In the genomic region with DNA sequence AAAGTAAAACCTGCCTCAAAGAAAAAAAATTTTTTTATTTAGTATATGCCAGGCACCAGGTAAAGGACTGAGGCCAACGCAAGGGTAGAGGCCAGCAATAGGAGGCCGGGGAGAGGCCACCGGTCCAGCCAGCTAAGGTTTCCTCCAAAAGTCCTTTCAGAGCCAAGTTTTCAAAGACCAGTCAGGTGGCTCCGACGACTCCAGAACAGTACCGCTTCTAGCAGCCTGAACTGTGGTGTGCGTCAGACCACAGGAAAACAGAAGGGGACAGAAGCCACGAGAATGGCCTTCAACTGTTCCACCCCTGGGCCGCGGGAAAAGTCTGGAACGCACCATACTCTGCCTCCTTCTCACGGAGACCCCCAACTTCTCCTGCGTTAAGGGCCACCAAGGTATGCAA, we compare ENCODE assay signal across 8 mouse cellular contexts. TPM values are rescaled to one million over a fixed set of nuclear protein-coding genes. Genes with fewer than 3 reads are reported as not detected.
DNase-seq lines count a peak whose midpoint lies in the region; ATAC-seq and TF ChIP-seq lines count a peak whose summit lies in the region.

No protein-coding gene starts in this region.

- intact Hi-C loops in left cerebral cortex, postnatal 10 days (cut with DNase I): no loop called here

- no peak for ATAC-seq in forebrain, postnatal 0 days
- no peak for ATAC-seq in kidney, postnatal 0 days (replicated peaks; ENCODE audit: low FRiP score, low read depth)
- ATAC-seq in midbrain, embryonic 15.5 days (replicated peaks): no peak

- DNase-seq in 3T3-L1 (ENCODE audit: low read depth, low spot score): peak; percentile 36
- peak; percentile 14 for DNase-seq in MN1 (ENCODE audit: low spot score)
- DNase-seq in forebrain, postnatal 0 days: no peak
- DNase-seq in kidney, postnatal 0 days (ENCODE audit: low spot score): no peak
- DNase-seq in left cerebral cortex, postnatal 10 days (ENCODE audit: extremely low spot score in 1 of 2, low spot score in 2 of 2): no peak
- DNase-seq in spleen, postnatal 4 days (ENCODE audit: low spot score in 2 of 2): no peak
- no peak for DNase-seq in urinary bladder, postnatal 10 days (ENCODE audit: low spot score)

- no peak overlapping the region for H3K27ac ChIP-seq in forebrain, postnatal 0 days (ENCODE audit: low read depth, low read length)
- H3K27ac ChIP-seq in kidney, postnatal 0 days: peak overlapping the region; percentile 89; the same call in 1 of the 2 replicates
- H3K27ac ChIP-seq in midbrain, embryonic 15.5 days: no peak overlapping the region

- peak overlapping the region; percentile 73 for H3K4me3 ChIP-seq in forebrain, postnatal 0 days (ENCODE audit: low read depth, low read length)
- H3K4me3 ChIP-seq in kidney, postnatal 0 days (replicated peaks; ENCODE audit: low read depth, low read length): peak overlapping the region; percentile 75
- H3K4me3 ChIP-seq in midbrain, embryonic 15.5 days: peak overlapping the region; percentile 90

- H3K4me2 ChIP-seq in forebrain, postnatal 0 days (ENCODE audit: low read depth): peak overlapping the region; percentile 96
- peak overlapping the region; percentile 99 for H3K4me2 ChIP-seq in kidney, postnatal 0 days (ENCODE audit: low read length)
- H3K4me2 ChIP-seq in midbrain, embryonic 15.5 days: peak overlapping the region; percentile 99

- no peak for TF ChIP-seq CTCF in forebrain, postnatal 0 days (IDR thresholded peaks at IDR 0.05; ENCODE audit: low read depth)
- no peak for TF ChIP-seq CTCF in kidney, postnatal 0 days (IDR thresholded peaks at IDR 0.05; ENCODE audit: low read depth)

- 25% methylated on average over 13 of the region's 13 CpGs for WGBS in forebrain, postnatal 0 days
- WGBS in kidney, postnatal 0 days: 17% methylated on average over 13 of the region's 13 CpGs
- 24% methylated on average over 13 of the region's 13 CpGs for WGBS in midbrain, embryonic 15.5 days

- no peaks in the 10 kb centered on the region for H3K9me3 ChIP-seq in forebrain, postnatal 0 days (ENCODE audit: low read length)
- no peaks in the 10 kb centered on the region for H3K9me3 ChIP-seq in kidney, postnatal 0 days (replicated peaks; ENCODE audit: low read length)
- H3K9me3 ChIP-seq in midbrain, embryonic 15.5 days: no peaks in the 10 kb centered on the region

- H3K9ac ChIP-seq in forebrain, postnatal 0 days: peak overlapping the region; percentile 73
- H3K9ac ChIP-seq in kidney, postnatal 0 days (ENCODE audit: low read depth, low read length): peak overlapping the region; percentile 74
- H3K9ac ChIP-seq in midbrain, embryonic 15.5 days: peak overlapping the region; percentile 80

- H3K4me1 ChIP-seq in forebrain, postnatal 0 days (ENCODE audit: insufficient read depth): 0 out of 2 replicates have a peak, but pooled peaks cover 4% of the 10 kb centered on the region
- no peaks in the 10 kb centered on the region; the same call in 1 of the 2 replicates for H3K4me1 ChIP-seq in kidney, postnatal 0 days (replicated peaks; ENCODE audit: insufficient read depth, low read length)
- peaks cover 21% of the 10 kb centered on the region for H3K4me1 ChIP-seq in midbrain, embryonic 15.5 days

- H3K36me3 ChIP-seq in forebrain, postnatal 0 days (ENCODE audit: insufficient read depth): no peaks in the 10 kb centered on the region
- H3K36me3 ChIP-seq in kidney, postnatal 0 days (ENCODE audit: insufficient read depth, low read length): no peaks in the 10 kb centered on the region
- H3K36me3 ChIP-seq in midbrain, embryonic 15.5 days (replicated peaks): no peaks in the 10 kb centered on the region

- H3K27me3 ChIP-seq in forebrain, postnatal 0 days (ENCODE audit: insufficient read depth, low read length): no peaks in the 10 kb centered on the region
- H3K27me3 ChIP-seq in kidney, postnatal 0 days (ENCODE audit: insufficient read depth, low read length): no peaks in the 10 kb centered on the region
- no peaks in the 10 kb centered on the region for H3K27me3 ChIP-seq in midbrain, embryonic 15.5 days (replicated peaks)

RNA-seq across cellular contexts. Expression of a gene that starts 1.2 kb away (rescaled TPM):
- total RNA-seq in forebrain, postnatal 0 days (2014; rRNA removed): 73.8 and 86.0 TPM in 2 replicates
- 45.1 and 47.0 TPM in 2 replicates for polyA plus RNA-seq in forebrain, postnatal 0 days (2015; fragmentation: Nextera tagmentation; extraction: Ambion mirVana)
- 17.2 and 18.1 TPM in 2 replicates for polyA plus RNA-seq in kidney, postnatal 0 days (2015; fragmentation: Nextera tagmentation; extraction: Ambion mirVana)
- polyA plus RNA-seq in midbrain, embryonic 15.5 days (2015; fragmentation: Nextera tagmentation; extraction: Ambion mirVana): 30.8 and 30.9 TPM in 2 replicates
- 100 to 1,000 TPM; 106 to 108 TPM for total RNA-seq in left cerebral cortex, postnatal 10 days (2021)

RNA-seq across cellular contexts. Expression of a gene that starts 45.8 kb away (rescaled TPM):
- 19.2 and 22.4 TPM in 2 replicates for total RNA-seq in forebrain, postnatal 0 days (2014; rRNA removed)
- polyA plus RNA-seq in forebrain, postnatal 0 days (2015; fragmentation: Nextera tagmentation; extraction: Ambion mirVana): 2.8 and 3.0 TPM in 2 replicates
- polyA plus RNA-seq in kidney, postnatal 0 days (2015; fragmentation: Nextera tagmentation; extraction: Ambion mirVana): 2.3 and 2.8 TPM in 2 replicates
- polyA plus RNA-seq in midbrain, embryonic 15.5 days (2015; fragmentation: Nextera tagmentation; extraction: Ambion mirVana): 2.8 and 4.3 TPM in 2 replicates
- 10 to 100 TPM; 55.7 to 56.3 TPM for total RNA-seq in left cerebral cortex, postnatal 10 days (2021)

RNA-seq across cellular contexts. Expression of a gene that starts 49.9 kb away (rescaled TPM):
- 15.0 and 44.3 TPM in 2 replicates for total RNA-seq in forebrain, postnatal 0 days (2014; rRNA removed)
- 292 and 386 TPM in 2 replicates for polyA plus RNA-seq in forebrain, postnatal 0 days (2015; fragmentation: Nextera tagmentation; extraction: Ambion mirVana)
- polyA plus RNA-seq in kidney, postnatal 0 days (2015; fragmentation: Nextera tagmentation; extraction: Ambion mirVana): 792 and 845 TPM in 2 replicates
- polyA plus RNA-seq in midbrain, embryonic 15.5 days (2015; fragmentation: Nextera tagmentation; extraction: Ambion mirVana): 154 and 180 TPM in 2 replicates
- total RNA-seq in left cerebral cortex, postnatal 10 days (2021): 10 to 100 TPM; 26.6 to 33.7 TPM

Comparison
In these comparisons a context has a peak if more than half of its experiments do, and no peak if none do; other contexts are left out.
1. DNase-seq: peak in 3T3-L1 (single experiment) and MN1 (single experiment); none in forebrain, postnatal 0 days (single experiment), kidney, postnatal 0 days (single experiment), left cerebral cortex, postnatal 10 days (0 of 2), spleen, postnatal 4 days (0 of 2) and urinary bladder, postnatal 10 days (single experiment).
2. Peak in every context shown above with its lines, with median percentiles within 50 percentile points of each other: H3K4me2 ChIP-seq, H3K4me3 ChIP-seq and H3K9ac ChIP-seq.